Mouse (Mus musculus): Measurements from ENCODE around the gene Cerk.

Cerk gene

GRCm38 (mm10) chr15:86091998-86092670 is 93.8 kb downstream of the Cerk start:
- no peak for DNase-seq (ENCODE audit: low spot score in 2 of 2)

GRCm38 (mm10) chr15:86091201-86091997 is 94.5 kb downstream of the Cerk start:
- no peak for DNase-seq (ENCODE audit: low spot score in 2 of 2)

- DNase-seq (ENCODE audit: low spot score in 2 of 2) = no peak
Measured at GRCm38 (mm10) chr15:86090578-86090977, 95.4 kb downstream of the Cerk start.

GRCm38 (mm10) chr15:86089991-86090529 is 95.9 kb downstream of the Cerk start:
- no peak for DNase-seq (ENCODE audit: low spot score in 2 of 2)
